Mouse (Mus musculus): Measurements from ENCODE around the gene Gm10964.

The Gm10964 gene

GRCm38 (mm10) chr3:103739329-103739728 lies at the start of gene Gm10964:
Gene Gm10964 (plus strand): TSS chr3:103739366.
- DNase-seq (ENCODE audit: extremely low spot score, low spot score) = no peak

GRCm38 (mm10) chr3:103690506-103690905 lies 48.7 kb upstream of the Gm10964 start:
- no peak for DNase-seq (ENCODE audit: extremely low spot score, low spot score)

GRCm38 (mm10) chr3:103695556-103695955 lies 43.6 kb upstream of the Gm10964 start:
- no peak for DNase-seq (ENCODE audit: extremely low spot score, low spot score)

- DNase-seq (ENCODE audit: extremely low spot score, low spot score) = no peak
These were observed 42.7 kb upstream of the Gm10964 start for GRCm38 (mm10) chr3:103696388-103696925.

- DNase-seq (ENCODE audit: extremely low spot score, low spot score) = no peak
These were observed 34.5 kb upstream of the Gm10964 start for GRCm38 (mm10) chr3:103704661-103705060.

- DNase-seq (ENCODE audit: extremely low spot score, low spot score) = no peak
These were observed 33.7 kb upstream of the Gm10964 start for GRCm38 (mm10) chr3:103705426-103705825.

- no peak for DNase-seq (ENCODE audit: extremely low spot score, low spot score)
These were observed 29.6 kb upstream of the Gm10964 start for GRCm38 (mm10) chr3:103709470-103710040.

GRCm38 (mm10) chr3:103712196-103712595 lies 27.0 kb upstream of the Gm10964 start:
- DNase-seq (ENCODE audit: extremely low spot score, low spot score) = no peak

- DNase-seq (ENCODE audit: extremely low spot score, low spot score) = no peak
These were observed 24.8 kb upstream of the Gm10964 start for GRCm38 (mm10) chr3:103714236-103714875.

GRCm38 (mm10) chr3:103714942-103715341 lies 24.2 kb upstream of the Gm10964 start:
- no peak for DNase-seq (ENCODE audit: extremely low spot score, low spot score)

GRCm38 (mm10) chr3:103715762-103716693 lies 23.1 kb upstream of the Gm10964 start:
- DNase-seq (ENCODE audit: extremely low spot score, low spot score) = peak; percentile 48

- DNase-seq (ENCODE audit: extremely low spot score, low spot score) = peak; percentile 23
These were observed 22.1 kb upstream of the Gm10964 start for GRCm38 (mm10) chr3:103716774-103717760.

GRCm38 (mm10) chr3:103718728-103719127 lies 20.4 kb upstream of the Gm10964 start:
- DNase-seq (ENCODE audit: extremely low spot score, low spot score) = no peak

GRCm38 (mm10) chr3:103724137-103724536 lies 15.0 kb upstream of the Gm10964 start:
- no peak for DNase-seq (ENCODE audit: extremely low spot score, low spot score)

- no peak for DNase-seq (ENCODE audit: extremely low spot score, low spot score)
These were observed 12.5 kb upstream of the Gm10964 start for GRCm38 (mm10) chr3:103726642-103727041.

- DNase-seq (ENCODE audit: extremely low spot score, low spot score) = no peak
These were observed 11.3 kb upstream of the Gm10964 start for GRCm38 (mm10) chr3:103727813-103728326.

- no peak for DNase-seq (ENCODE audit: extremely low spot score, low spot score)
These were observed 9.3 kb upstream of the Gm10964 start for GRCm38 (mm10) chr3:103729850-103730249.

- DNase-seq (ENCODE audit: extremely low spot score, low spot score) = no peak
These were observed 7.0 kb upstream of the Gm10964 start for GRCm38 (mm10) chr3:103732116-103732515.

- no peak for DNase-seq (ENCODE audit: extremely low spot score, low spot score)
These were observed 6.0 kb upstream of the Gm10964 start for GRCm38 (mm10) chr3:103733176-103733575.

Data from neural tube, embryonic 10.5 days (tissue).